Mouse (Mus musculus): ENCODE measurements around the gene Wfdc6a. TPM values are rescaled to one million over a fixed set of nuclear protein-coding genes. Genes with fewer than 3 reads are reported as not detected.

Wfdc6a gene
- total and polyA plus RNA-seq, 3 experiments, result not detected

GRCm38 (mm10) chr2:164534315-164534714 is 50.9 kb downstream of the Wfdc6a start:
- H3K4me1 ChIP-seq (ENCODE audit: control insufficient read depth in 1 of 2, insufficient read depth in 2 of 2, low read length in 2 of 2), result peaks cover 0 to 3% of the 10 kb centered on the region in 2 experiments; a peak in 1 of 4 replicates
- no peak overlapping the region for H3K9ac ChIP-seq (ENCODE audit: control insufficient read depth, low read depth, low read length, poor library complexity, severe bottlenecking)
- no peak for DNase-seq (ENCODE audit: low read depth, low spot score)
- H3K36me3 ChIP-seq (ENCODE audit: control insufficient read depth in 1 of 2, insufficient read depth in 2 of 2, low read length in 2 of 2), result no peaks in the 10 kb centered on the region
- no peaks in the 10 kb centered on the region for H3K79me2 ChIP-seq (ENCODE audit: control insufficient read depth, insufficient read depth, low read length, poor library complexity)
- TF ChIP-seq NELFE (IDR thresholded peaks at IDR 0.05; ENCODE audit: low read depth, low read length), result no peak
- no peak for TF ChIP-seq USF2 (IDR thresholded peaks at IDR 0.05; ENCODE audit: borderline replicate concordance in 1 of 2, insufficient read depth in 1 of 2, low read depth in 1 of 2, low read length in 2 of 2)
- no peak for TF ChIP-seq MYB (IDR thresholded peaks at IDR 0.05; ENCODE audit: low read depth, low read length)
- TF ChIP-seq UBTF (IDR thresholded peaks at IDR 0.05; ENCODE audit: borderline replicate concordance, insufficient read depth, low read depth, low read length), result no peak
- TF ChIP-seq USF1 (IDR thresholded peaks at IDR 0.05; ENCODE audit: low read depth, low read length), result no peak
- no peak for TF ChIP-seq TBP (IDR thresholded peaks at IDR 0.05; ENCODE audit: low read depth, low read length)
- TF ChIP-seq ZC3H11A (IDR thresholded peaks at IDR 0.05; ENCODE audit: low read depth, low read length), result no peak
- no peak for TF ChIP-seq CHD2 (IDR thresholded peaks at IDR 0.05; ENCODE audit: low read length)
- TF ChIP-seq MAX (IDR thresholded peaks at IDR 0.05; ENCODE audit: low read length), result no peak
- no peak for TF ChIP-seq RCOR1 (IDR thresholded peaks at IDR 0.05; ENCODE audit: low read depth, low read length)
- no peaks in the 10 kb centered on the region for H3K9me3 ChIP-seq (replicated peaks; ENCODE audit: insufficient read depth, low read length)
- no peak overlapping the region for H3K4me3 ChIP-seq (ENCODE audit: control insufficient read depth in 1 of 2, insufficient read depth in 1 of 2, low read depth in 2 of 2, low read length in 2 of 2)
- no peak overlapping the region for H3K27ac ChIP-seq (ENCODE audit: control insufficient read depth, low read depth, low read length)
- no peaks in the 10 kb centered on the region; a peak in 1 of 4 replicates for H3K27me3 ChIP-seq (ENCODE audit: control insufficient read depth in 1 of 2, insufficient read depth in 2 of 2, low read length in 2 of 2)

DNA sequence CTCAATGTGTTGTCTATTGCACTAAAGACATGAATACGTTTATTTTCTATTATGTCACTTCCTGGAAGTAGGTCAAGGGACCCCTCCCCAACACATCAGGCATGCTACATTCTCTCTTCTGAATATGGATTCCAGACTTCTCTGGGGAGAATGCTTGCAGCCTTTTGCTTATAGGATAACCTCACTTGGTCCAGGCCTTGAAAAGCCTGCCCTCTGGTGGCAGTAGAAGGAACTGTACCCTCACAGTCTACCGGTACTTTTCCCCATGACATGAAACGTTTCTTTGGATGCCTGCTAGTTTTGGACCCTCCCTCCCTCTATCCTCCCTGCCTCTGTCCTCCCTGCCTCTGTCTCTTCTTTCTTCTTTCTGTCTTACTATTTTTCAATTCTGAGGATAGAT is 54.1 kb downstream of the Wfdc6a start:
- peak; percentile 77 for DNase-seq (ENCODE audit: low read depth, low spot score)
- no peak overlapping the region for H3K27ac ChIP-seq (ENCODE audit: control insufficient read depth, low read depth, low read length)
- no peaks in the 10 kb centered on the region for H3K9me3 ChIP-seq (replicated peaks; ENCODE audit: insufficient read depth, low read length)
- peaks cover 0 to 3% of the 10 kb centered on the region in 2 experiments; a peak in 1 of 4 replicates for H3K4me1 ChIP-seq (ENCODE audit: control insufficient read depth in 1 of 2, insufficient read depth in 2 of 2, low read length in 2 of 2)
- no peaks in the 10 kb centered on the region for H3K79me2 ChIP-seq (ENCODE audit: control insufficient read depth, insufficient read depth, low read length, poor library complexity)
- H3K9ac ChIP-seq (ENCODE audit: control insufficient read depth, low read depth, low read length, poor library complexity, severe bottlenecking), result no peak overlapping the region
- no peak overlapping the region for H3K4me3 ChIP-seq (ENCODE audit: control insufficient read depth in 1 of 2, insufficient read depth in 1 of 2, low read depth in 2 of 2, low read length in 2 of 2)
- no peaks in the 10 kb centered on the region for H3K36me3 ChIP-seq (ENCODE audit: control insufficient read depth in 1 of 2, insufficient read depth in 2 of 2, low read length in 2 of 2)
- no peaks in the 10 kb centered on the region for H3K27me3 ChIP-seq (ENCODE audit: control insufficient read depth in 1 of 2, insufficient read depth in 2 of 2, low read length in 2 of 2)
- no peak for TF ChIP-seq BHLHE40 (IDR thresholded peaks at IDR 0.05; ENCODE audit: borderline replicate concordance, low read depth, low read length)
- no peak for TF ChIP-seq E2F4 (IDR thresholded peaks at IDR 0.05; ENCODE audit: borderline replicate concordance, low read depth, low read length)
- no peak for TF ChIP-seq RCOR1 (IDR thresholded peaks at IDR 0.05; ENCODE audit: low read depth, low read length)
- TF ChIP-seq ELF1 (IDR thresholded peaks at IDR 0.05; ENCODE audit: low read depth, low read length), result no peak
- no peak for TF ChIP-seq ZMIZ1 (IDR thresholded peaks at IDR 0.05; ENCODE audit: low read depth, low read length)
- TF ChIP-seq SMC3 (IDR thresholded peaks at IDR 0.05; ENCODE audit: low read depth, low read length), result peak; percentile 93
- no peak for TF ChIP-seq ZKSCAN1 (IDR thresholded peaks at IDR 0.05; ENCODE audit: low read depth, low read length)
- no peak for TF ChIP-seq TCF12 (IDR thresholded peaks at IDR 0.05; ENCODE audit: low read depth, low read length)
- TF ChIP-seq GATA1 (IDR thresholded peaks at IDR 0.05; ENCODE audit: low read depth, low read length), result no peak
- no peak for TF ChIP-seq JUND (IDR thresholded peaks at IDR 0.05; ENCODE audit: low read depth, low read length)
- TF ChIP-seq MYC (IDR thresholded peaks at IDR 0.05; ENCODE audit: low read depth, low read length), result no peak
- TF ChIP-seq SIN3A (IDR thresholded peaks at IDR 0.05; ENCODE audit: low read length), result 0 out of 2 replicates have a peak, but pooled peaks have one; percentile 22
- peak; percentile 67 for TF ChIP-seq ZC3H11A (IDR thresholded peaks at IDR 0.05; ENCODE audit: low read depth, low read length)
- peak; percentile 81 for TF ChIP-seq RAD21 (IDR thresholded peaks at IDR 0.05; ENCODE audit: low read depth, low read length)
- no peak for TF ChIP-seq GABPA (IDR thresholded peaks at IDR 0.05; ENCODE audit: low read depth, low read length)
- TF ChIP-seq UBTF (IDR thresholded peaks at IDR 0.05; ENCODE audit: borderline replicate concordance, insufficient read depth, low read depth, low read length), result no peak
- TF ChIP-seq MEF2A (IDR thresholded peaks at IDR 0.05; ENCODE audit: extremely low read depth, insufficient replicate concordance, low read depth, low read length, poor library complexity, severe bottlenecking), result no peak
- peak; percentile 33; the same call in 1 of the 2 replicates for TF ChIP-seq ZNF384 (IDR thresholded peaks at IDR 0.05; ENCODE audit: low read depth, low read length)
- TF ChIP-seq ETS1 (IDR thresholded peaks at IDR 0.05; ENCODE audit: low read depth, low read length), result no peak
- TF ChIP-seq USF2 (IDR thresholded peaks at IDR 0.05; ENCODE audit: borderline replicate concordance in 1 of 2, insufficient read depth in 1 of 2, low read depth in 1 of 2, low read length in 2 of 2), result no peak
- no peak for TF ChIP-seq KAT2A (conservative IDR thresholded peaks at IDR 0.05; ENCODE audit: low read depth, low read length)
- TF ChIP-seq POLR2A (IDR thresholded peaks at IDR 0.05; ENCODE audit: control insufficient read depth in 1 of 2, insufficient read depth in 1 of 2, low read depth in 1 of 2, low read length in 2 of 2, poor library complexity in 1 of 2), result no peak
- no peak for TF ChIP-seq TAL1 (IDR thresholded peaks at IDR 0.05; ENCODE audit: low read length)
- no peak for TF ChIP-seq TBP (IDR thresholded peaks at IDR 0.05; ENCODE audit: low read depth, low read length)
- no peak for TF ChIP-seq MYB (IDR thresholded peaks at IDR 0.05; ENCODE audit: low read depth, low read length)
- TF ChIP-seq NRF1 (IDR thresholded peaks at IDR 0.05; ENCODE audit: insufficient read depth, low read depth, low read length, poor library complexity, severe bottlenecking), result no peak

All from MEL (cell line).